Mouse (Mus musculus) small intestine, adult 2 months (tissue): ENCODE results near the gene Il25.

Experiments
- CTCF ChIP-seq: fragments of 200-500 bp; IDR thresholded peaks from 2 replicates; pipeline ENCODE4 v1.5.1; 2012; ENCODE audit warnings: low read depth, mild to moderate bottlenecking, control low read depth, inconsistent platforms, low read length, moderate library complexity, mixed read lengths; ENCODE audit not compliant: insufficient replicate concordance, insufficient read length; ENCODE audit errors: extremely low read depth
- POLR2A ChIP-seq: fragments of 200-500 bp; IDR thresholded peaks from 2 replicates; pipeline ENCODE4 v1.6.1; 2012; ENCODE audit warnings: low read depth, mild to moderate bottlenecking, control low read depth, inconsistent platforms, low read length, moderate library complexity

- no peak for TF ChIP-seq CTCF
- TF ChIP-seq POLR2A, result no peak
Observed at GRCm38 (mm10) chr14:54936831-54937160, 4.3 kb downstream of the Il25 start.
